Mouse (Mus musculus): ENCODE data around the gene Aatf. TPM values are rescaled to one million over a fixed set of nuclear protein-coding genes. Genes with fewer than 3 reads are reported as not detected.

Aatf gene
- polyA plus RNA-seq, 1 experiment from 2014 or later, result 60.6 TPM

GRCm38 (mm10) chr11:84529797-84530703, 16.7 kb upstream of the Aatf start:
- WGBS, result 12% methylated on average over 14 of the region's 14 CpGs
- no peak overlapping the region for H3K4me3 ChIP-seq (ENCODE audit: low read length)
- peaks cover 73% of the 10 kb centered on the region for H3K27me3 ChIP-seq (ENCODE audit: control insufficient read depth, insufficient read depth, low read length)
- no peaks in the 10 kb centered on the region; the same call in 1 of the 2 replicates for H3K36me3 ChIP-seq (ENCODE audit: control insufficient read depth, insufficient read depth, low read length)
- no peak overlapping the region for H3K27ac ChIP-seq (ENCODE audit: low read depth, low read length)
- no peak for ATAC-seq (ENCODE audit: low FRiP score, low TSS enrichment)
- H3K9me3 ChIP-seq (ENCODE audit: control insufficient read depth, low read length), result no peaks in the 10 kb centered on the region
- no peak overlapping the region for H3K9ac ChIP-seq (ENCODE audit: low read depth, low read length)
- H3K4me1 ChIP-seq (ENCODE audit: control insufficient read depth, insufficient read depth, low read length), result peaks cover 19% of the 10 kb centered on the region
- peak overlapping the region; percentile 69; the same call in 1 of the 2 replicates for H3K4me2 ChIP-seq (replicated peaks; ENCODE audit: low read depth, low read length)

- no peak for ATAC-seq (ENCODE audit: low FRiP score, low TSS enrichment)
- H3K27me3 ChIP-seq (ENCODE audit: control insufficient read depth, insufficient read depth, low read length), result peaks cover 81% of the 10 kb centered on the region
- peak overlapping the region; percentile 24 for H3K4me3 ChIP-seq (ENCODE audit: low read length)
- no peak overlapping the region for H3K27ac ChIP-seq (ENCODE audit: low read depth, low read length)
- H3K9me3 ChIP-seq (ENCODE audit: control insufficient read depth, low read length), result no peaks in the 10 kb centered on the region
- WGBS, result 3% methylated on average over 24 of the region's 24 CpGs
- peak overlapping the region; percentile 69 for H3K4me2 ChIP-seq (replicated peaks; ENCODE audit: low read depth, low read length)
- H3K4me1 ChIP-seq (ENCODE audit: control insufficient read depth, insufficient read depth, low read length), result peaks cover 19% of the 10 kb centered on the region
- H3K36me3 ChIP-seq (ENCODE audit: control insufficient read depth, insufficient read depth, low read length), result no peaks in the 10 kb centered on the region; the same call in 1 of the 2 replicates
- no peak overlapping the region for H3K9ac ChIP-seq (ENCODE audit: low read depth, low read length)
Observed at GRCm38 (mm10) chr11:84529143-84529755, 15.9 kb upstream of the Aatf start.

- Histone ChIP-seq H3K27ac (ENCODE audit: low read depth, low read length) (no peak overlapping the region), H3K4me1 (ENCODE audit: control insufficient read depth, insufficient read depth, low read length) (peaks cover 15% of the 10 kb centered on the region), H3K9ac (ENCODE audit: low read depth, low read length) (peak overlapping the region; percentile 78), H3K4me2 (replicated peaks; ENCODE audit: low read depth, low read length) (peak overlapping the region; percentile 69), H3K9me3 (ENCODE audit: control insufficient read depth, low read length) (no peaks in the 10 kb centered on the region), H3K36me3 (ENCODE audit: control insufficient read depth, insufficient read depth, low read length) (no peaks in the 10 kb centered on the region), H3K4me3 (ENCODE audit: low read length) (peak overlapping the region; percentile 56), H3K27me3 (ENCODE audit: control insufficient read depth, insufficient read depth, low read length) (peaks cover 84% of the 10 kb centered on the region)
- WGBS, result 2% methylated on average over 29 of the region's 29 CpGs
- ATAC-seq (ENCODE audit: low FRiP score, low TSS enrichment), result no peak
Observed at GRCm38 (mm10) chr11:84526976-84527860, 13.9 kb upstream of the Aatf start.

GRCm38 (mm10) chr11:84526451-84526850, 13.1 kb upstream of the Aatf start:
- no peaks in the 10 kb centered on the region for H3K9me3 ChIP-seq (ENCODE audit: control insufficient read depth, low read length)
- ATAC-seq (ENCODE audit: low FRiP score, low TSS enrichment), result no peak
- H3K27ac ChIP-seq (ENCODE audit: low read depth, low read length), result peak overlapping the region; percentile 82
- no peaks in the 10 kb centered on the region; the same call in 1 of the 2 replicates for H3K36me3 ChIP-seq (ENCODE audit: control insufficient read depth, insufficient read depth, low read length)
- peak overlapping the region; percentile 56 for H3K4me3 ChIP-seq (ENCODE audit: low read length)
- peak overlapping the region; percentile 69 for H3K4me2 ChIP-seq (replicated peaks; ENCODE audit: low read depth, low read length)
- under 1% methylated on average over 10 of the region's 10 CpGs for WGBS
- peaks cover 15% of the 10 kb centered on the region for H3K4me1 ChIP-seq (ENCODE audit: control insufficient read depth, insufficient read depth, low read length)
- peak overlapping the region; percentile 78 for H3K9ac ChIP-seq (ENCODE audit: low read depth, low read length)
- peaks cover 88% of the 10 kb centered on the region for H3K27me3 ChIP-seq (ENCODE audit: control insufficient read depth, insufficient read depth, low read length)

GRCm38 (mm10) chr11:84525421-84526274, 12.3 kb upstream of the Aatf start, which contains the start of gene Lhx1:
Gene Lhx1 (minus strand): TSS chr11:84525535.
- Histone ChIP-seq H3K4me1 (ENCODE audit: control insufficient read depth, insufficient read depth, low read length) (peaks cover 13% of the 10 kb centered on the region), H3K36me3 (ENCODE audit: control insufficient read depth, insufficient read depth, low read length) (no peaks in the 10 kb centered on the region; the same call in 1 of the 2 replicates), H3K27me3 (ENCODE audit: control insufficient read depth, insufficient read depth, low read length) (peaks cover 92% of the 10 kb centered on the region), H3K27ac (ENCODE audit: low read depth, low read length) (peak within 1 kb of the TSS; percentile 82), H3K9ac (ENCODE audit: low read depth, low read length) (peak within 1 kb of the TSS; percentile 78), H3K4me3 (ENCODE audit: low read length) (peak within 1 kb of the TSS; percentile 56), H3K9me3 (ENCODE audit: control insufficient read depth, low read length) (no peaks in the 10 kb centered on the region), H3K4me2 (replicated peaks; ENCODE audit: low read depth, low read length) (peak within 1 kb of the TSS; percentile 69)
- peak; percentile 80 for ATAC-seq (ENCODE audit: low FRiP score, low TSS enrichment)
- under 1% methylated on average over 64 of the region's 64 CpGs for WGBS

- Histone ChIP-seq H3K4me1 (ENCODE audit: control insufficient read depth, insufficient read depth, low read length) (peaks cover 6% of the 10 kb centered on the region), H3K4me2 (replicated peaks; ENCODE audit: low read depth, low read length) (peak overlapping the region; percentile 69), H3K27me3 (ENCODE audit: control insufficient read depth, insufficient read depth, low read length) (peaks cover 92% of the 10 kb centered on the region), H3K4me3 (ENCODE audit: low read length) (peak overlapping the region; percentile 56), H3K36me3 (ENCODE audit: control insufficient read depth, insufficient read depth, low read length) (peaks cover 5% of the 10 kb centered on the region; the same call in 1 of the 2 replicates), H3K9ac (ENCODE audit: low read depth, low read length) (peak overlapping the region; percentile 78), H3K9me3 (ENCODE audit: control insufficient read depth, low read length) (no peaks in the 10 kb centered on the region), H3K27ac (ENCODE audit: low read depth, low read length) (peak overlapping the region; percentile 82)
- WGBS, result under 1% methylated on average over 43 of the region's 48 CpGs
- ATAC-seq (ENCODE audit: low FRiP score, low TSS enrichment), result no peak
Observed at GRCm38 (mm10) chr11:84524511-84525270, 11.4 kb upstream of the Aatf start.

- ATAC-seq (ENCODE audit: low FRiP score, low TSS enrichment), result no peak
- Histone ChIP-seq H3K9ac (ENCODE audit: low read depth, low read length) (peak overlapping the region; percentile 78), H3K4me1 (ENCODE audit: control insufficient read depth, insufficient read depth, low read length) (peaks cover 2% of the 10 kb centered on the region; the same call in 1 of the 2 replicates), H3K4me3 (ENCODE audit: low read length) (peak overlapping the region; percentile 56), H3K27me3 (ENCODE audit: control insufficient read depth, insufficient read depth, low read length) (peaks cover 92% of the 10 kb centered on the region), H3K4me2 (replicated peaks; ENCODE audit: low read depth, low read length) (peak overlapping the region; percentile 69), H3K36me3 (ENCODE audit: control insufficient read depth, insufficient read depth, low read length) (peaks cover 7% of the 10 kb centered on the region; the same call in 1 of the 2 replicates), H3K9me3 (ENCODE audit: control insufficient read depth, low read length) (no peaks in the 10 kb centered on the region), H3K27ac (ENCODE audit: low read depth, low read length) (peak overlapping the region; percentile 42; the same call in 1 of the 2 replicates)
- WGBS, result under 1% methylated on average over 35 of the region's 35 CpGs
Observed at GRCm38 (mm10) chr11:84523841-84524510, 10.7 kb upstream of the Aatf start.

Measured in kidney, embryonic 14.5 days (tissue).